Mouse (Mus musculus) right cerebral cortex, adult 18-20 months (tissue): Measurements from ENCODE around the gene Tmem175.
A peak's percentile ranks its signal among the peaks of the same experiment; 100 is the strongest.

Source experiments
- DNase-seq: peaks from one replicate; pipeline ENCODE4 v3.0.0; 2022; ENCODE audit warnings: mixed read lengths

The Tmem175 gene

GRCm38 (mm10) chr5:108654444-108654990, 24.9 kb downstream of the Tmem175 start:
- no peak for DNase-seq

DNA sequence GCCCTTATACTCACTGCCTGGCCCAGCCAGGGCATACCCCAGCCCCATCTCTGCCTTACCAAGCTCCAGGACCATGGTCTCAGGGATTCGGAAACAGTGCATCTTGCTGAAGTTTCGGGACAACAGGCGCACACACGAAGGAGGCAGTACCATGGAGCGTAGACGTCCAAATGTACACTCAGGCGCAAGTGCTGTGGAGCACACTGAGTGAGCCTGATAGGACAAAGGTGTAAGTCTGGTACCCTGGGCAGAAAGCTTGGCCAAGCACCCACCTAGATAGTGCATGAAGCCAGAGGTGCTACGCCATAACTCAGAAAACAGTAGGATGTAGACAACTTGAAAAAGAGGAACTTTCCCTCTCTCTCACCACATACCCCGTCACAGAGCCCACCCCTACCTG, 25.8 kb downstream of the Tmem175 start:
- no peak for DNase-seq

GRCm38 (mm10) chr5:108655891-108656650, 26.5 kb downstream of the Tmem175 start:
- no peak for DNase-seq

DNA sequence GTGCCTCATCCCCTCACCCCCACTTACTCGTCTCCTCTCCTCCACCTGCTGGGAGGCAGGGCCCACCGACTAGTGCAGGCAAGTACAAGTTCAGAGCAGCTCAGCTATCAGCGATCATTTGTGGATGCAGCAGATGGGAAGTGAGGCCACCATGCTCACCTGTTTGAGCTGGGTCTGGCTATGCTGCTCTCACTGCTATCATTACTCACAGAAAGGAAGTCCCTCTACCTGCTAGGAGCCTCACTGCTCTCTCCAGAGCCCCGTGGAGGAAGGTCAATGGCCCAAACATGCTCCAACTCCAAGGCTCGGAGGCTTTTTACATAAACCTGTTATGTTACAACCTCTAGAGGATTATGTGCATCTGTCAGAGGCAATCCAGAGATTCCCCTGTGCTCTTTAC, 27.8 kb downstream of the Tmem175 start:
- no peak for DNase-seq

DNA sequence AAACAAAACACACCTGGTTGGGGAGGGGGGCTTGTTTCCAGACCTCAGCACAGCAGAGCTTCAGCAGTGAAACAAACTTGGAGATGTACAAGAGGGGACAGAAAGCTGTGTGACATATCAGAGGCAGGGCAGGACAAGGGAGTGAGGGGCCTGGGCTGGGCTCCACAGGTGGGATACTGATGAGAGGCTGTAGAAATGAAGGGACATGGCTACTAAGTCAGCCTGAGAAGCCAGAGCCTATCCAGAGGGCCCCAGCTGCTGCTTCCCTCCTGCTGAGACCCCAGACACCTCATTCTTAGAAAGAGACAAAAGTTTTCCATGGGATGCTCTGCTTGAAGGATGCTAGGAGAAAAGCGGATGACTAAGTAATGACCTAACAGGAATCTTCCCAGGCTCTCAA, 29.0 kb downstream of the Tmem175 start:
- DNase-seq = no peak

GRCm38 (mm10) chr5:108659698-108660631, 30.4 kb downstream of the Tmem175 start, which contains the start of gene Idua:
Idua (plus strand) TSS chr5:108660331.
- DNase-seq = no peak

DNA sequence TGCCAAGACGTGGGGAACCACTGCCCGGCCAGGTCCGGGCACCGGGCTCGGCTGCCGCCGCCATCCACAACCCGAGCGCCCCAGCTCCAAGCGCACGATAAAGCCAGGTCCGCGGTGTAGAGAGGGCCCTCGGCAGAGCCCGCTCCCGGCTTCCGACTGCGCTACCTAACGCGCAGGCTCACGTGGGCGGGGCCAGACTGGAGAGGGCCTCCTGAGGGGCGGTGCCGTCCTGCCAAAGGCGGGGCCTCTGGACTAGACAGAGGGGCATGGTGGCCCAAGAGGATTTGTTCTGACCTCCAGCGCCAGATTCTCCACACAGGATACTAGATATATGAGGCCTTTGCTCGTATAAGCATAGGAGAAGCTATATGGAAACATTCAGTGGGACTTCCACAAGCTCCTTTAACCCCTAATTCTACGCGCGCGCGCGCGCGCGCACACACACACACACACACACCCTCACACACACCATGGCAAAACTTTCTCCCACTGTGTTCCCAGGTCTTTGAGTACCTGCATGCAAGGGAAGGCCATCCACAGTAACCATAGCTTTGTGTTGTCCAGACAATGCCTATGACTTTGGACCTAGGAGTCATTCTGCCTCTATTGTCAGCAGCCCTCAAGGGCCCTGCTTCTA, 31.2 kb downstream of the Tmem175 start:
- DNase-seq = peak; percentile 94

- DNase-seq = no peak
Measured at GRCm38 (mm10) chr5:108662772-108663171, 33.2 kb downstream of the Tmem175 start.

DNA sequence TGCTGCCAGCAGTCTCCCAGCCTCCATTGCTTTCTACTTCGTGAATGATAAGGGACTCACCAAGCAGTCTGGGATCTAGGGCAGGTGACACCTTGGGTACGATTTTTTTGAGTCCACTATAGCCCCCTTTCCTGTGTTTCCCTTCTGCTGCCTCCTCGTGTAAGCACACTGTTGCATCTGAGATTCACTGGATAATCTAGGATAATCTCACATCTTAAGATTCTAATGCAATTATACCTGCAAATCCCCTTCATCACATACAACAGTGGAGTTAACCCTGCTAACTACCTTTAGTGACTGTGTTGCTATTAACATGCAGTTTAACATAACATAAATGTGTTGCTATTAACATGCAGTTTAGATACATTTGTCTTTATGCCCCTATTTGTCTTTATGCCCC, 35.5 kb downstream of the Tmem175 start:
- DNase-seq = no peak

GRCm38 (mm10) chr5:108667370-108667769, 37.8 kb downstream of the Tmem175 start:
- DNase-seq = no peak

GRCm38 (mm10) chr5:108668387-108668932, 38.9 kb downstream of the Tmem175 start:
- no peak for DNase-seq

DNA sequence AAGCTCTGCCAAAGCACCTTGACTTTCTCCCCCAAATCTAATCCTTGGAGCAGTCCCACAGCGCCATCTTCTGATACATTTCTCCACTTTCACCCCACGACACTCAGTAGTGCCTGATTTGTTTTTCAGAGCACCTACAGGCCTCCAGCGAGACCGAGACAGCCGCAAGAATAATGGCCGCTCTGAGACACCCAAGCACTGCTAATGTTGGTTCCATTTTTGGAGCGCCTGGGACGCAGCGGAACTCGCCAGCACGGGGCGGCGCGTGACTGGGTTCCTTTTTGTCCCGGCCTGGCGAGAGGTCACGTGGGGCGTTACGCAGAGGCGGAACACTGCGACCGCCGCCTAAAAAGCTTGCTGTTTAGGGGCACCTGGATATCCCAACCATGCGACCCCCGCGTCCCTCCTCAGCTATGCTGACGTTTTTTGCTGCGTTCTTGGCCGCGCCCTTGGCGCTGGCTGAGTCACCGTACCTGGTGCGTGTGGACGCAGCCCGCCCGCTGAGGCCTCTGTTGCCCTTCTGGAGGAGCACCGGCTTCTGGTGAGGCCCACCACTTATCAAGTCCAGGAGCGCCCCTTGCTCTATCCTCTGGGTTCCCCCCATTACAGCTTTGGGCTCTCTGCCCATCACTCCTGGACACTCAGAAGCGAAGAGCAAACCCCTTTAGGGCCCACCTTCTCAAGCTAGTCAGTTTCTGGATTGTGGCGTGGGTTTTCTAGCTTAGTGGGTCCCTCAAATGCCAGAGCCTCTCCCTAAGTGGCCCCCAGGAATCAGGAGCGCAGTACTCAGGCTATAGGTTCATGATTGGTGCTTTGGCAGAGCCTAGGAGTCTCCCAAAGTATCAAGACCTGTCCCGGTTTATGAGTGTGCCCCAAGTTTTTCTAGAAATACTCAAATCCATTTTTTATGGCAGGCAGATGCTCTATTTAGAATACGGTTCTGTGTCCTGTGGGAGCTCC, 39.7 kb downstream of the Tmem175 start, which contains the start of gene Dgkq:
Gene Dgkq (minus strand): TSS at position 696 of the 960 bp plus-strand sequence.
- peak; percentile 91 for DNase-seq

DNA sequence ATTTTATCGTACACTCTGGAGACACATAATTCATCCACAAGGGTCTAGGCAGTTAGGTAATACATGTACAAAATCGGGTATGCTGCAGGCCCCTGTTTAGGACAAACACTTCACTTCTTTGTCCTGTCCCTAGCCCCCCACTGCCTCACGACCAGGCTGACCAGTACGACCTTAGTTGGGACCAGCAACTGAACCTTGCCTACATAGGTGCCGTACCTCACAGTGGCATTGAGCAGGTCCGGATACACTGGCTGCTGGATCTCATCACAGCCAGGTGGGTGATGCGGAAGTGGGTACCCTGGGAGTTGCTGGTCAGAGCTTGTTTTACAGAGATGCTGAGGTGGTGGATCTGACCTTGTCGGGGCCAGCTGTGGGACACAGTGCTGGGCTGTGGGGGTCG, 40.4 kb downstream of the Tmem175 start:
- no peak for DNase-seq

GRCm38 (mm10) chr5:108670785-108671184, 41.2 kb downstream of the Tmem175 start:
- DNase-seq = no peak

DNA sequence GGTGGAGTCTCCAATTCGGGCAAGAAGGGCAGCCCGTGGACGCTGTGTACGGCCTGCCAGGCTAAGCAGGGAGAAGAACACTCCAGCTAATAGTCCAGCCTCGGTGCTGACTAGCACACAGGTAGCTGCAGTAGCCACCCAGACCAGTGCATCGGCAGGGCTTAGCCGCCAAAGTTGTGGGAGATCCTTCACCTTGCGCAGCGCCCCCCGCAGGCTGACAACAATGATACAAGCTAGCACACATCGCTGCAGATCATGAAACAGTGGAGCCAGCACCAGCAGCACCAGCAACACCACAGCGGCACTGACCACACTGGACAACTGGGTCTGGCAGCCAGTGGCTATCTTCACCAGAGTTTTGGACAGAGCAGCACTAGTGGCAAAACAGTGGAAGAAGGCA, 42.2 kb downstream of the Tmem175 start:
- no peak for DNase-seq

DNA sequence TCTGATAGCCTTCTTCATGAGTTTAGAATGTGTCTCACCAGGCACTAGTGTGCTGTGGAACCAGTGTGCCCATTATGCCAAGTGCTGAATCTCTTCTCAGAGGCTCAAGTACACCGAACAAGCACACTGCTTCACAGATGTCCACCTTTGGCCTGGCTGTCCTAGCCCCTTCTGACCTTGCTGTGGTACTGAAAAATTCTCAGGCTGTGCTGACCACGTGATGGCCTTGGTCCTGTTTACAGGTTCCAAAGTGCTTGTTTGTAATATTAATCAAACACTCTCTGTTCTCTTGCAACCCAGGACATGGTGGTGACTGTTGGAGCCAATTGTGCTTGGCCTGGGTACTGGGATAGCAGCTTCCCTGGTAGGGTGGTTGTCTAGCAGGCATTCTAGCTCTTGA, 45.1 kb downstream of the Tmem175 start:
- DNase-seq = no peak

DNA sequence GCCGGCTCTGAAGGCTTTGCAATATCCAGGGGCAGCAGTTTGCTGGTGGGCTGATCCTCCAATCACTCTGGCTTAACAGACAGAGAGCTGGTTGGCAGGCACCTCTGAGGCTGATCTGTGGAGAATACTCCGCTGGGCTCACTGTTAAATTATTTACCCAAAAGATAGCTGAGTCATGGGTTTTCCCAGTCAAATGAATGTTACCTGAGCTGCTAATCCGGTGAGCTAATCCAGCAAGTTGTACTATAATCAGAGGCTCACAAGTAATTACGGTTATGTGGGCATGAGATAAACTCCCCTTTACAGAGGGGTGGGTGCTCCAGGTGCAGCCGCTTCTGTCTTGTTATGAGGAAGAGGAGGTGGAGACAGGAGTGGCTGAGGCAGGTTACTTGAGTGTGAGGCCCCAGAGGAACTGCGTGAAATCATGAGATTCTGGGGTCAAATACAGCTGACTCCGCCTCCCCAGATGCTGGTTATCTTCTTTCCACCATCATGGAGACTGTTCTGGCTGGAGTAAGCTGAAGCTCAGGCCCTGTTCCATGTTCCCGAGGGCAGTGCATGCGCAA, 45.8 kb downstream of the Tmem175 start, which contains the start of gene Slc26a1:
Gene Slc26a1 (minus strand): TSS at position 319 of the 566 bp plus-strand sequence.
- DNase-seq = no peak

- no peak for DNase-seq
Measured at GRCm38 (mm10) chr5:108676772-108677498, 47.4 kb downstream of the Tmem175 start.

DNA sequence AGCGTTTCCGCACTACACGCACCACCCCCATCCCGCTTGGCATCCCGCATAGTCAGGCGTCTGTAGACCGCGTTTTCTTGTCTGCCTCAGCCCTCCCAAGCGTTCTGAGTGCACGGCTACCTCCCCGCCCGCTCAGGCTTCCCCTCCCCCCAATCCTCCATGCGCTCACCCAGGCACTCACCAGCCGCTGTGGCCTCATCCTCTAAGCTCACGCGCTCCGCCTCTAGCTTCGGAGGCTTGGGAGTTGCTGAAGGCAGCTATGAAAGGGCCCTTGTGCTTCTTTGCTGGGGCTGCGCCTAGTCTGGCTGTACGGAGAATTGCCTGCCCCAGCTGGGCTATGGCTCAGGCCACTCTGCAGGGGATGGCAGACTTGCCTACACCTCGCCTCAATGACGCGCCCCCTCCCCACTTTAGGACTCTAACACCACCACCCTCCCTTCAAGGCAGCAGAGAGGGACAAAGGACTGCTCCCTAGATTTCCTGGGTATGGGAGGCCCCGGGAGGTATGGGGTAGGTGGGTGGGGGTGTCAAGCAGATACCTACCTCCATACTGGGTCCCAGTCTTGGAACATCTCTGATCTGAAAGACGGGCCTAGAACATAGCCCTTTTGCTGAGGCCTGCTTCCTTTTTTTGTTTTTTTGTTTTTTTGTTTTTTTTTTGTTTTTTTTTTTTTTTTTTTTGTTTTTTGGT, 48.2 kb downstream of the Tmem175 start:
- peak; percentile 85 for DNase-seq
